Mouse (Mus musculus): ENCODE data around the gene Znfx1. TPM values are rescaled to one million over a fixed set of nuclear protein-coding genes. Genes with fewer than 3 reads are reported as not detected.
A peak's percentile ranks its signal among the peaks of the same experiment; 100 is the strongest.

The Znfx1 gene
- polyA plus RNA-seq, 1 experiment: 32.3 TPM

DNA sequence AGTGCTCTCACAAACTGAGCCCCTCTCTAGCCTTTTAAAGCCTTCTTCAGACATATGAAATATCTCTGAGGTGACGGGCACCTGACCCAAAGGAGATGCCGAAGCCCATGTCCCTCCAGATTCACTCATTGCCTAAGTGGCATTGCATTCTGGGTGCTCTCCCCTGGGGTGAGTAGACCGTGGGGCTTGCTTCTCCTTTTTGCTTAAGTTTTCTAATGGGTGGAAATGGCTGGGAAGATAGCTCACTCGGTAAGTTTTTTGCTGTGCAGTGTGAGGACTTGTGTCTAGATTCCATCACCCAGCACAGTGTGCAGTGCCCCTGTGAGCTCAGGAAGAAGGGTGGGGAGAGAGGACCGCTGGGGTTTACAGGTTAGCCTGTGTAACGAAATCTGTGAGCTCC is 4.8 kb upstream of the Znfx1 start:
- WGBS: 21% methylated on average over 6 of the region's 6 CpGs
- Histone ChIP-seq H3K27ac (ENCODE audit: control insufficient read depth, insufficient read depth, low read depth, low read length, poor library complexity) (no peak overlapping the region), H3K4me3 (replicated peaks; ENCODE audit: control insufficient read depth, low read depth, low read length) (no peak overlapping the region), H3K4me1 (ENCODE audit: control insufficient read depth, insufficient read depth, low read length) (peaks cover 4% of the 10 kb centered on the region; the same call in 1 of the 2 replicates)
- TF ChIP-seq CTCF (IDR thresholded peaks at IDR 0.05; ENCODE audit: control insufficient read depth, insufficient read depth, low read length): no peak
- TF ChIP-seq POLR2A (IDR thresholded peaks at IDR 0.05; ENCODE audit: borderline replicate concordance, control insufficient read depth, low read depth, low read length): no peak

- TF ChIP-seq CTCF (IDR thresholded peaks at IDR 0.05; ENCODE audit: control insufficient read depth, insufficient read depth, low read length) (no peak), POLR2A (IDR thresholded peaks at IDR 0.05; ENCODE audit: borderline replicate concordance, control insufficient read depth, low read depth, low read length) (no peak)
- 43% methylated on average over 6 of the region's 6 CpGs for WGBS
- Histone ChIP-seq H3K27ac (ENCODE audit: control insufficient read depth, insufficient read depth, low read depth, low read length, poor library complexity) (no peak overlapping the region), H3K4me1 (ENCODE audit: control insufficient read depth, insufficient read depth, low read length) (peaks cover 4% of the 10 kb centered on the region; the same call in 1 of the 2 replicates), H3K4me3 (replicated peaks; ENCODE audit: control insufficient read depth, low read depth, low read length) (no peak overlapping the region)
Measured at GRCm38 (mm10) chr2:167066528-167067516, 4.0 kb upstream of the Znfx1 start.

- H3K27ac ChIP-seq (ENCODE audit: control insufficient read depth, insufficient read depth, low read depth, low read length, poor library complexity): no peak overlapping the region
- H3K4me3 ChIP-seq (replicated peaks; ENCODE audit: control insufficient read depth, low read depth, low read length): no peak overlapping the region
- TF ChIP-seq CTCF (IDR thresholded peaks at IDR 0.05; ENCODE audit: control insufficient read depth, insufficient read depth, low read length) (no peak), POLR2A (IDR thresholded peaks at IDR 0.05; ENCODE audit: borderline replicate concordance, control insufficient read depth, low read depth, low read length) (no peak)
- peaks cover 4% of the 10 kb centered on the region; the same call in 1 of the 2 replicates for H3K4me1 ChIP-seq (ENCODE audit: control insufficient read depth, insufficient read depth, low read length)
- WGBS: 35% methylated on average over 1 of the region's 1 CpGs
Measured at GRCm38 (mm10) chr2:167066031-167066430, 3.2 kb upstream of the Znfx1 start.

- WGBS: 44% methylated on average over 9 of the region's 9 CpGs
- Histone ChIP-seq H3K4me3 (replicated peaks; ENCODE audit: control insufficient read depth, low read depth, low read length) (peak overlapping the region; percentile 49), H3K27ac (ENCODE audit: control insufficient read depth, insufficient read depth, low read depth, low read length, poor library complexity) (no peak overlapping the region), H3K4me1 (ENCODE audit: control insufficient read depth, insufficient read depth, low read length) (peaks cover 6% of the 10 kb centered on the region)
- TF ChIP-seq POLR2A (IDR thresholded peaks at IDR 0.05; ENCODE audit: borderline replicate concordance, control insufficient read depth, low read depth, low read length) (no peak), CTCF (IDR thresholded peaks at IDR 0.05; ENCODE audit: control insufficient read depth, insufficient read depth, low read length) (no peak)
Measured at GRCm38 (mm10) chr2:167064601-167065295, 1.9 kb upstream of the Znfx1 start.

DNA sequence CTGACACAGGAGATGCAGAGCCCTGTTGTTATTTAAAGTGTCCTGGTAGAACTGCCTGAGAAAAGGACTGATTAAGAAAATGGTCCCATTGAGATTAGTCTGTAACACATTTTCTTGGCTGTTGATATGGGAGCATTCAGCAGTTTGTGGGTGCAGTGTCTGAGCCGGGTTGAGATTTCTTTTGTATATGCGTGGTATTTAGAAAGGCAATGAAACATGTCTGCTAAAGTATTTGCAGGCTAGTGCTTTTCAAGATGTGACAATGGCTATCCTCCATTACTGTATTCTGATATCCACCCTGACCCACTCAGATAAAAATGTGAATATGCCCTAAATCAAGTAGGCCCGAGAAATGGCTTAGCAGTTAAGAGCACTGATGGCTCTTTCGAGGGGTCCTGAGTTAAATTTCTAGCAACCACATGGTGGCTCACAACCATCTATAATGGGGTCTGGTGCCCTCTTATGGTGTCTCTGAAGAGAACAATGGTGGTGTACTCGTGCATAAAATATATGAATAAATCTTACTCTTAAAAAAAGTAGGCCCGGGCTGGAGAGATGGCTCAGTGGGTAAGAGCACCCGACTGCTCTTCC is 1.2 kb upstream of the Znfx1 start:
- WGBS: 1% methylated on average over 7 of the region's 7 CpGs
- peaks cover 8% of the 10 kb centered on the region for H3K4me1 ChIP-seq (ENCODE audit: control insufficient read depth, insufficient read depth, low read length)
- no peak for TF ChIP-seq CTCF (IDR thresholded peaks at IDR 0.05; ENCODE audit: control insufficient read depth, insufficient read depth, low read length)
- no peak for TF ChIP-seq POLR2A (IDR thresholded peaks at IDR 0.05; ENCODE audit: borderline replicate concordance, control insufficient read depth, low read depth, low read length)
- H3K4me3 ChIP-seq (replicated peaks; ENCODE audit: control insufficient read depth, low read depth, low read length): peak overlapping the region; percentile 32
- no peak overlapping the region for H3K27ac ChIP-seq (ENCODE audit: control insufficient read depth, insufficient read depth, low read depth, low read length, poor library complexity)

DNA sequence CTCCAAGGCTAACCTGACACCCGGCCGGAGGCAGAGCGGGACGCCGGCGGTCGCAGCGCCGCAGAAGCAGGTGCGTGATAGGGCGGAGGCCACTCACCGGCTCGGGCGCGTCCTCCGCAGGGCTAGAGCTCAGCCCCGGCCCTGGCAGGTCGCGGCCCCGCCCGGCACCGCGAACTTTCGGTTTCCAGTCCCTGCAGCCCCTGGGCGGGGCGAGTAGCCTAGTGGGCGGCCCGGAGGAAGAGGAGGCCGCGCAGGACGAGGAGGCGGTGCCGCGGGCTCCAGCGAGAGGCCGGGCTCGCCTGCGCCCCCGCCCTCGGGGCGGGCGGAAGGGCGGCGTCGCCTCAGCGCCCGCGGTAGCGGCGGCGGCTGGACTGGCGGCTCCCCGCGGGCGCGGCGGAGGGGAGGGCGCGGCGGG is 311 bp downstream of the Znfx1 start:
- TF ChIP-seq CTCF (IDR thresholded peaks at IDR 0.05; ENCODE audit: control insufficient read depth, insufficient read depth, low read length): no peak
- TF ChIP-seq POLR2A (IDR thresholded peaks at IDR 0.05; ENCODE audit: borderline replicate concordance, control insufficient read depth, low read depth, low read length): peak; percentile 91; the same call in 1 of the 2 replicates
- peak overlapping the region; percentile 96 for H3K27ac ChIP-seq (ENCODE audit: control insufficient read depth, insufficient read depth, low read depth, low read length, poor library complexity)
- peaks cover 8% of the 10 kb centered on the region for H3K4me1 ChIP-seq (ENCODE audit: control insufficient read depth, insufficient read depth, low read length)
- WGBS: 2% methylated on average over 55 of the region's 60 CpGs
- peak overlapping the region; percentile 94 for H3K4me3 ChIP-seq (replicated peaks; ENCODE audit: control insufficient read depth, low read depth, low read length)

DNA sequence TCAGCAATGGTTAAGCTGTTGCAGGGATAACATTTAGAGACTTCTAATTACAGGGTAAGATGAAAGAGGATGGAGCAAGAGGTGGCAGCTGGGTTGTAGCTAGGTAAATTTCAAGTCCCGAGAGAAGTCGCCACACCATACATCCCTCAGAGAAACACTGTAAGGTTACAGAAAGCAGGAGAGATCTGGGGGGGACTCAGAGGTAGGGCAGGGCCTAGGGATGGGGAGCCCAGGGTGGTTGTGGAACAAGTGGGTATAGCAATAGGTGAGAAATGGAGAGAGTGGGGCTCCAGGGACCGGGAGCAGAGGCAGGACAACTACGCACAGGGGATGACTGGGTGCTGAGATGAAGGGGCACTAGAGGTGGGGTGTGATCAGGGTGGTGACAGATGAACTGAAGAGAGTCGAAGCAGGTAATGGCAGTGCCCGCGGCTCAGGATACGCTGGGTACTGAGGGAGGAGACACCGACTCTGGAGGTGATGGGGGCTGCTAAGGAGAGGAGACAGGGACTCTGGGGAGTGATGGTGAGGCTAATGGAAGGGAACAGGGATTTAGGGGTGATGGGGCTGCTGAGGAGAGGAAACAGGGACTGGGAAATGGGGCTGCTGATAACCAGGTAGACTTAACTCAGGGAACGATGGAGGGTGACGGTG is 1.3 kb downstream of the Znfx1 start:
- H3K4me1 ChIP-seq (ENCODE audit: control insufficient read depth, insufficient read depth, low read length): peaks cover 8% of the 10 kb centered on the region
- no peak for TF ChIP-seq CTCF (IDR thresholded peaks at IDR 0.05; ENCODE audit: control insufficient read depth, insufficient read depth, low read length)
- no peak for TF ChIP-seq POLR2A (IDR thresholded peaks at IDR 0.05; ENCODE audit: borderline replicate concordance, control insufficient read depth, low read depth, low read length)
- 5% methylated on average over 11 of the region's 11 CpGs for WGBS
- H3K27ac ChIP-seq (ENCODE audit: control insufficient read depth, insufficient read depth, low read depth, low read length, poor library complexity): peak overlapping the region; percentile 96
- H3K4me3 ChIP-seq (replicated peaks; ENCODE audit: control insufficient read depth, low read depth, low read length): peak overlapping the region; percentile 85
